Comparison of ENCODE assay signal across 10 mouse cellular contexts in the genomic region with DNA sequence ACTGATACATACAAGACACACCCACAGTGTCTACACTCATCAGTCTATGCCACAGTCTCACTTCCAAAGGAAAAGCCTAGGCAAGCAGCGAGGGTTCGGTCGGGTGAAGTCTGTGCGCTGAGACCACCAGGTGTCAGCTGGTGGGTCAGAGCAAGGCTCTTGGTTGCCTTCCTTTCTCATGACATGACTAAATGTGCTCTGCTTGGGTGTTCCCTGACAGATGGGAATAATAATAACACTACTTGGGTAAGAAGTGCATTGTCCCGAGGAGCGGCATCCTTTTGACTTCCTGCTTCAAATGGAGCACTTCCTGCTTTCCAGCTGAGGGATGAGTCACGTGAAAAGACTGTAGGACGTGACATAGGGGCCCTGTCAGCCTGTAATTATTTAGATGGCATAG.
A peak's percentile ranks its signal among the peaks of the same experiment; 100 is the strongest.
DNase-seq lines count a peak whose midpoint lies in the region; ATAC-seq lines count a peak whose summit lies in the region.
"Had no signal": no experiment of that assay in that cellular context is flagged by ENCODE, and none has a peak within 500 bp of the region (broad histone marks: within the 10 kb centered on the region; RNA-seq: fewer than 3 reads in every experiment).

No protein-coding gene starts in this region.

- no peak overlapping the region for H3K4me3 ChIP-seq in lung, embryonic 15.5 days
- no peak overlapping the region for H3K4me3 ChIP-seq in hindbrain, embryonic 16.5 days (ENCODE audit: low read length)
- H3K4me3 ChIP-seq: limb, embryonic 13.5 days had no signal

- peak; percentile 32; the same call in 1 of the 2 replicates for ATAC-seq in frontal cortex, adult (ENCODE audit: low TSS enrichment)
- ATAC-seq in lung, embryonic 15.5 days (ENCODE audit: borderline replicate concordance, extremely low read depth, low FRiP score, low TSS enrichment) = peak; percentile 49; the same call in 1 of the 2 replicates
- no peak for ATAC-seq in hindbrain, embryonic 16.5 days
- no peak for ATAC-seq in megakaryocyte-erythroid progenitor cell, adult 5-6 weeks (replicated peaks; ENCODE audit: low FRiP score, low TSS enrichment, poor library complexity, severe bottlenecking)

- no peaks in the 10 kb centered on the region for H3K36me3 ChIP-seq in lung, embryonic 15.5 days
- no peaks in the 10 kb centered on the region for H3K36me3 ChIP-seq in hindbrain, embryonic 16.5 days (ENCODE audit: control insufficient read depth, insufficient read depth, low read length)
- H3K36me3 ChIP-seq: limb, embryonic 13.5 days had no signal

- WGBS in lung, embryonic 15.5 days = 43% methylated on average over 8 of the region's 8 CpGs
- WGBS in hindbrain, embryonic 16.5 days = 66% methylated on average over 8 of the region's 8 CpGs

- 0 out of 2 replicates have a peak overlapping the region, but pooled peaks have one; percentile 25 for H3K27ac ChIP-seq in lung, embryonic 15.5 days
- H3K27ac ChIP-seq in hindbrain, embryonic 16.5 days (ENCODE audit: low read depth, low read length) = no peak overlapping the region
- H3K27ac ChIP-seq: limb, embryonic 13.5 days had no signal

- no peak overlapping the region; the same call in 1 of the 2 replicates for H3K4me2 ChIP-seq in lung, embryonic 15.5 days
- no peak overlapping the region for H3K4me2 ChIP-seq in hindbrain, embryonic 16.5 days (ENCODE audit: low read length)
- H3K4me2 ChIP-seq: limb, embryonic 13.5 days; midbrain, embryonic 11.5 days had no signal

- no peaks in the 10 kb centered on the region for H3K27me3 ChIP-seq in lung, embryonic 15.5 days
- no peaks in the 10 kb centered on the region for H3K27me3 ChIP-seq in hindbrain, embryonic 16.5 days (replicated peaks; ENCODE audit: control insufficient read depth, insufficient read depth, low read length)
- H3K27me3 ChIP-seq: limb, embryonic 13.5 days had no signal

- no peak overlapping the region for H3K9ac ChIP-seq in lung, embryonic 15.5 days
- H3K9ac ChIP-seq in hindbrain, embryonic 16.5 days (ENCODE audit: low read depth, low read length) = no peak overlapping the region
- H3K9ac ChIP-seq: limb, embryonic 13.5 days had no signal

- DNase-seq in frontal cortex, adult 2 months (ENCODE audit: extremely low spot score in 1 of 2, low spot score in 1 of 2) = no peak
- peak; percentile 15 for DNase-seq in 3T3-L1 (ENCODE audit: low read depth, low spot score)
- DNase-seq in kidney, adult 18-20 months = peak; percentile 37
- DNase-seq in urinary bladder, postnatal 25 days (ENCODE audit: low spot score) = no peak

- H3K4me1 ChIP-seq in lung, embryonic 15.5 days = peaks cover 27% of the 10 kb centered on the region
- H3K4me1 ChIP-seq in hindbrain, embryonic 16.5 days (ENCODE audit: control insufficient read depth, insufficient read depth, low read depth, low read length) = no peaks in the 10 kb centered on the region
- H3K4me1 ChIP-seq: limb, embryonic 13.5 days had no signal

- H3K9me3 ChIP-seq in lung, embryonic 15.5 days = no peaks in the 10 kb centered on the region
- H3K9me3 ChIP-seq in hindbrain, embryonic 16.5 days (ENCODE audit: control insufficient read depth, low read length) = no peaks in the 10 kb centered on the region
- H3K9me3 ChIP-seq: limb, embryonic 13.5 days had no signal

Comparison
In these comparisons a context has a peak if more than half of its experiments do, and no peak if none do; other contexts are left out.
1. ATAC-seq: peak in frontal cortex, adult (single experiment) and lung, embryonic 15.5 days (single experiment); none in hindbrain, embryonic 16.5 days (single experiment) and megakaryocyte-erythroid progenitor cell, adult 5-6 weeks (single experiment).
2. DNase-seq: peak in 3T3-L1 (single experiment) and kidney, adult 18-20 months (single experiment); none in frontal cortex, adult 2 months (0 of 2) and urinary bladder, postnatal 25 days (single experiment).